Mouse (Mus musculus) adrenal gland, postnatal 10 days (tissue): ENCODE results near the gene Nfia. TPM values are rescaled to one million over a fixed set of nuclear protein-coding genes. Genes with fewer than 3 reads are reported as not detected.

Experiments
- DNase-seq: peaks from one replicate; pipeline ENCODE4 v3.0.0; 2021; ENCODE audit warnings: mixed read lengths
- total RNA-seq, 2 experiments: library from RNA; stranded (reverse); gene quantifications; 2 replicates each; pipeline ENCODE4 v1.2.3; 2021

Gene Nfia
- total RNA-seq, 2 experiments from 2014 or later, result 212 to 228 TPM

DNA sequence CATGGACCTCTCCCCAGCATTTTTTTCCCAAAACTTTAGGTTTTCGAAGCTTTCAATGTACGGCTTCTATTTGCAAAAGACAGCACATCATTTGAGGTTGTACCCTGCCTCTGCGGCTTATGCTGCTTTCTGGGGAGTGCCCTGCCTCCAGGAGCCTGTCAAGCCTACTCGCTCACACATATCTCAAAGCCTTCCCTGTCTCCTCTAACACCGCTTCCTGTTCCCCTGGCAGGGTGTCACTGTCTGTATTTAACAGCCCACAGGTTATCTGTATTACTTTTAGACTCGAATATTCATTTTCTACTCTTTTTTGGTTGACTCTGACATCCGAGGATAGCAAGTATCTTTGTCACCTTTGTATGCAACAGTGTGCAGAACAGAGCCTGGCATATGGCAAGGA is 304.1 kb downstream of the Nfia start:
- no peak for DNase-seq

DNA sequence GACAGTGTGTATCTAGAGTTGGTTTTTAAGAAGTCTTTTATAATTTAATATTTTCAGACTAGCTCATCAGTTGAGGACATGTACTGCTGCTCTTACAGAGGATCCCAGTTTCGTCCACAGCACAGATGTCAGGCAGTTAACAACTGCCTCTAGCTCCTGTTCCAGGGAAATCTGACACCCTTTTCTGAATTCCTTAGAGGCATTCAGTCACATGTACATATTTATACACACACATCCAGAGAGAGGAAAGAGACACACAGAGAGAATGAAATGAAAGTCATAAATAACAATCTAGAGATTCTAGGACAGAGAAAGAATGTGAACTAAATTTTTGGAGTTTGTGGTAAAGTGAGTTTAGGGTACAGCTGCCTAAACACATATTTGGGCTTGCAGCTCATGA is 308.1 kb downstream of the Nfia start:
- no peak for DNase-seq

- DNase-seq, result no peak
These were observed 309.4 kb downstream of the Nfia start for GRCm38 (mm10) chr4:98081962-98082361.

DNA sequence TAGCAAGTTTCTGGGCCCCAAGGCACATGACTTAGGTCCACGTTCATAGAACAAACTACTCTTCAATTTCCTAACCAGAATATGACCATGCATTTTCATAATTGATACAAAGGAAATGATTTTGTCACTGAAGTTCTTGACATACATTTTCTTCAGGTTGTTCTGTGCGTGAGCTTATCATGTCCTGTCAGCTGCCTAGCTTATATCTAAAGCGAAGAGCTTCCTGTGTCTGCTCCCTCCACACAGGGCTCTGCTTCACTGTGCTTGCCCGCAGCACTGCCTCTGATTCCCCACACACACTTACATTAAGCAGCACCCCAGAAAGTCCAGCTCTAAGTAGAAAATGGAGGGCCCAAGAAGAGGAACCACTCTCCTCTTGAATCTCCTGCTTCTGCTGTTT is 310.0 kb downstream of the Nfia start:
- no peak for DNase-seq

GRCm38 (mm10) chr4:98085060-98085459 is 312.5 kb downstream of the Nfia start:
- DNase-seq, result no peak

DNA sequence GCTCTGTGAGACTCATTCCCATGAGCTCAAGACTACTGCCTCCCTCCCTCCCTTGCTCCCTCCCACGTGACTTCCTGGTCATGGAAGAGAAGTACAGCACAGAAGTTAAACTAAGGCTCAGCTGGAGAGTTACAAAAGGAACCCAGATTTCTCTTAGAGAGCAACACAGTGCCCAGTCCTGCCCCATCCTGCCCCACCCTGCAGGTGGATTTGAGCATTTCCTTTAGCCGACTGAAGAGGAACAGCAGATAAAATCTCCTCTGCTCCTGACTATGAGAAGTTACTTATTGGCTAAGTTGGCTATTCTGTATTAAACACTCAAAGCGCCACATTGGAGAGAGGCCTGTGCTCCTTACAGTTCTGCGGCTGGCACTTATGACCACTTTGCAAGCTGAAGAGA is 314.4 kb downstream of the Nfia start:
- no peak for DNase-seq

- DNase-seq, result no peak
These were observed 317.5 kb downstream of the Nfia start for GRCm38 (mm10) chr4:98089985-98090384.

GRCm38 (mm10) chr4:98090586-98090985 is 318.1 kb downstream of the Nfia start:
- DNase-seq, result no peak

DNA sequence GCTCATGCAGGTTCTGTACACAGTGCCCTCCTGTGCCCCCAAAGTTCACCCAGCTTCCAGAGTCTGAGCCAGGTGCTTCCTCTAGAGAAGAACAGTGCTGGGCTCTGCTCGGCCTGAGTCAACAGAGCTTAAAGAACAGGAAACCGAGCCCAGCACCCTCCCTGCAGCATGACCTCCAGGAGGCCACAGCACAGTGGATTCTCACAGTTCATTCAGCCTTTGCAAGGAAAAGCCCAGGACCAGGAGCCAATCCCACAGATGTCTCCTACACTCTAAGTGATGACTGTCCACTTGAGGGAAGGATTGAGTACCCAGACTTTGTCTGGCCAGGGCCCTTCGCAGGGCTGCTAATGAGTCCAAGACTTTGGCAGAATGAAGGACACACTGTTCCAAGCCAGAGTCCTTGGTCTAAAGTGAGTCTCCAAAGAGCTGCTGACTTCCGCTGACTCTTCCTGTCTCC is 318.9 kb downstream of the Nfia start:
- DNase-seq, result peak; percentile 51

- no peak for DNase-seq
These were observed 319.5 kb downstream of the Nfia start for GRCm38 (mm10) chr4:98091901-98092472.

- peak; percentile 30 for DNase-seq
These were observed 321.7 kb downstream of the Nfia start for GRCm38 (mm10) chr4:98094112-98094805.

GRCm38 (mm10) chr4:98095060-98095459 is 322.5 kb downstream of the Nfia start:
- peak; percentile 47 for DNase-seq

GRCm38 (mm10) chr4:98097013-98097566 is 324.6 kb downstream of the Nfia start:
- DNase-seq, result no peak

- no peak for DNase-seq
These were observed 326.1 kb downstream of the Nfia start for GRCm38 (mm10) chr4:98098663-98099062.

GRCm38 (mm10) chr4:98099433-98099832 is 326.9 kb downstream of the Nfia start:
- no peak for DNase-seq

DNA sequence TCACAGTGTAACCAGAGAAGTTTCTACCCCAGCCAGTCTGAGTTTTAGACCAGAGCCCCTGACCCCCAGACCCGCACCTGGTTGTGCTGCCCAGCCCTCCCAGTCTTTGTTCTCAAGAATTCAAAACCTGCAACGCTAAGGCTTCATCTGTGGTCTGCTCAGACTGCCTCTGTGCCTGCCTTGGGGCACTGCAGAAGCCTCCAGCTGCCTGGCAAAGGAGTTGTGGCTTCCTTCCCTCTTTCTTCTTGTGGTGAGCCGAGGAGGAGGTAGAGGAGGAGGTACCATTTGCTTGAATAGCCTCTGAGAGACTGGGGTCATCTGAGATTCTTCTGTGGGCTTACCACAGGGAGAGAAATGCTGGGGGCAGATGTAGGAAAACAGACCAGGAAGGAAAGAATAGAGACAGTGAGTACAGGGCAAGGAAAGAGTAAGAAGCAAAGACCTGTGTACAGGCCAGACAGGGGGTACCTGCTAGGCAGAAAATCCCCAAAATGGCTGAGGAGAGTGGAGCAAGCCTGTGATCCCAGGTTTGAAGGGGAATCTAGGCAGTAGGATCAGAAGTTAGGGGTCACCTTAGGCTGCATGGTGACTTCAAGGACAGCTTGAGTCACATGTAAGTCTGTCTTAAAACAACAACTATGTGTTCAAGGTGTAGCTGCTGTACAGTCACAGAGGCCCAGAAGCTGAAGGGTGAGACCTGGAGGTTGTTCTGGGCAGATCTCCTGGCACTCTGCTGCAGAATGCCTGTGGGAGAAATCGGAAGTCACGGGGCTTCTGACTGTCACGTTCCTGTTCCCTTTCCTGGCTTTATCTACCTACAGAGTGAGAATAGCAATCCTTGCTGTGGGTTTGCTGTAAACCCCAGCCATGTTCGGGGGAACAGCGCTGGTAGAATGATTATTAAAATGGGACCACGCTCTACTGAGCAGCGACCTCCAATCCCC is 328.9 kb downstream of the Nfia start:
- DNase-seq, result peak; percentile 55

DNA sequence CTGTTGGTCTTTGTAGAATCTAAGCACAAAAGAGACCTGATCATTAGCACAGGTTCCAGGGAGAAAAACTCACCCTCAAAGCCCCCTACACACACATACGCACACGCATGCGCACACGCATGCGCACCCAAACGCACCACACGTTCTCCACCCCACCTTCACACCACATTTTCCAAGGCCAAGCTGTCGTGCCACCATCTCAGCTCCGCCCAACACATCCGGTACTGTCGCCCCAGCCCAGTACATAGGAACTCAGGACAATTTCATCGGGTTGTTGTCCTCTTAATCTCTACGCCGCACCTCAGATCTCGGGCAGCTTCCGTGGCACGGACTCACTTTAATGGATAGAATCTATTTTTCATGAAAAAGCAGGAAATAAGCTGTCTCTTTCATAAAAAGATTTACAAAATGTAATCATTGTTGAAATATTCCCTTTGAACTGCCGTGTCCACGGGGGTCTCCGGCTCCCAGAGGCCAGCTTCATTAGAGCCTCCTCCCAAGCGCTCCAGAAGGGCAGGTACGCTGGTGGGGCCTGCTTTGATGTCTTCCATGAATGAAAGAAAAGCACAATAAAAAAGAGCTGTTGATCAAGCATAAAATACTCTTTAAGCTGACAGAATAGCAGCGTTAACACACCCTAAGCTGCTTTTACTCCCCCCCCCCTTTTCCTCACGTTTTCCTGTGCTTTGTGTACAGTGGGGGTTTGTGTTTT is 330.2 kb downstream of the Nfia start:
- no peak for DNase-seq

DNA sequence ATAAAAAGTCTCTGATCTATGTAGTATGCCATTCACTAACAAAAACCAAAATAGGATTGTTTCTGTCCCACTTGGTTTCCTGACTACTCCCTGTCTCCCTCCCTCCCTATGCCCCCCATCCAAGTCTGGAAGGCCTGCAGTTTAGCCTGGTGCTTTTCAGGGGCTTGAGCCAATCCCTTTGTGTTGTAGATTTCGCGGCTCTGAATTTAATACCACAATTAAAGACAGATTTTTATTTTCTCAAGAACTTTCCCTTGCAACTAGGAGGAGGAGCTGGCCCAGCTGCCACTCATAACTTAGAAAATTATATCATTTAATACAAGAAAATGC is 330.8 kb downstream of the Nfia start:
- no peak for DNase-seq

- DNase-seq, result peak; percentile 83
These were observed 331.6 kb downstream of the Nfia start for GRCm38 (mm10) chr4:98104161-98104560.

DNA sequence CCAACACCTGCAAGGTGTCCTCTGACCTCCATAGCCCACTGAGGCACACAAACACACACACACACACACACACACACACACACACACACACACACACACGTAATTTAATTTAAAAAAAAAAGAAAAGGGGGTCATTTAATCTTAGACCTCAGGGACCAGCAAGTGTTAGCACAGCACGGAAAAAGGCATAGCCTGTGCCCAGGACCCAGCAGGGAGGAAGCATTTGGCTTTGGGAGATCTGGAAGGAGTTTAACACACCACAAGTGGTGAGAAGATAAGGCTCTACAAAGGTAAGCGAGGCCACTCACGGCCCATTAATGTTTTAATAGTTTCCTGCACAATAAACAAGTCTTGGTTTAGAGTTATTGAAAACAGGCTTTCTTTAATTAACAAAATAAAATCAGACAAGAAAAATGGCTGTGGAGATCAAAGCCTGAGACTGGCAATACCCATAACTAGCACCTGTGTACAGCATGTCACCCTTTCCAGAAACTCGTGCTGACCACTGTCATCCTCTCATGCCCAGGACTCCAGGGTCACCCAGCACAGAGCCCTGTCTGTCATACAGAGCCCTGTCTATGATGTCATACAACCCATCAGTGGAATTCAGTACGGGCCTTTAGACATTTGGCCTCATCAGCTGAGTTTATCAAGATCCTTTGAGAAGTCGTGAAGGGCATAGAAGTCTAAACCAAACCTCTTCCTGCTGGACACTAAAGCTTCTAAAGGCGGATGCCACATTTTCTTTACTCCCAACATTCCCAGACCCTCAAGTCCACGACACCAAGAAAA is 332.6 kb downstream of the Nfia start:
- no peak for DNase-seq

GRCm38 (mm10) chr4:98105971-98106370 is 333.4 kb downstream of the Nfia start:
- DNase-seq, result no peak
